Mouse (Mus musculus): ENCODE measurements around the gene Vmn1r175.
"Not testable (repeated sequence)": the region's sequence is repeated elsewhere in the genome, so short reads cannot be mapped to it uniquely, and the experiment has no call there.

The Vmn1r175 gene

GRCm38 (mm10) chr7:23810543-23810942, at the start of gene Vmn1r175:
Gene Vmn1r175, minus strand, starts transcription at chr7:23810643.
- DNase-seq (ENCODE audit: low read depth), result not testable (repeated sequence)

GRCm38 (mm10) chr7:23837272-23837671, 26.8 kb upstream of the Vmn1r175 start, which contains the start of gene Vmn1r176:
Gene Vmn1r176, minus strand, starts transcription at chr7:23837372.
- not testable (repeated sequence) for DNase-seq (ENCODE audit: low read depth)

- DNase-seq (ENCODE audit: low read depth), result no peak
Measured at GRCm38 (mm10) chr7:23784526-23784925, 25.9 kb downstream of the Vmn1r175 start.
